Mouse (Mus musculus) stomach, postnatal 0 days (tissue): ENCODE data around the gene Fap. TPM values are rescaled to one million over a fixed set of nuclear protein-coding genes. Genes with fewer than 3 reads are reported as not detected.

Experiments used
- ATAC-seq: fragments of 200-750 bp; cut with Nextera tagmentation; 2 replicates; pipeline ENCODE4 v1.8.0; 2017; ENCODE audit not compliant: low FRiP score, low TSS enrichment
- DNase-seq: peaks from one replicate; pipeline ENCODE4 v3.0.0-alpha.2; 2016; ENCODE audit warnings: low spot score
- H3K27ac ChIP-seq: fragments of 300-500 bp; sonication (generic); replicated peaks from 2 replicates; pipeline ENCODE4 v1.5.1; 2014; ENCODE audit warnings: mild to moderate bottlenecking, control low read depth
- H3K27me3 ChIP-seq: fragments of 300-500 bp; sonication (generic); 2 replicates; pipeline ENCODE4 v1.6.1; 2014; ENCODE audit warnings: low read length; ENCODE audit not compliant: control insufficient read depth, insufficient read depth
- H3K36me3 ChIP-seq: fragments of 300-500 bp; sonication (generic); 2 replicates; pipeline ENCODE4 v1.6.1; 2014; ENCODE audit warnings: low read length, mixed read lengths; ENCODE audit not compliant: control insufficient read depth, insufficient read depth
- H3K4me1 ChIP-seq: fragments of 300-500 bp; sonication (generic); replicated peaks from 2 replicates; pipeline ENCODE4 v1.6.1; 2014; ENCODE audit warnings: antibody characterized with exemption; ENCODE audit not compliant: control insufficient read depth, insufficient read depth
- H3K4me2 ChIP-seq: fragments of 300-500 bp; sonication (generic); replicated peaks from 2 replicates; pipeline ENCODE4 v1.6.1; 2014; ENCODE audit warnings: low read depth, mild to moderate bottlenecking, control low read depth, moderate library complexity
- H3K4me3 ChIP-seq: fragments of 300-500 bp; sonication (generic); 2 replicates; pipeline ENCODE4 v1.5.1; 2014; ENCODE audit warnings: low read depth, low read length, control low read depth
- H3K9ac ChIP-seq: fragments of 300-500 bp; sonication (generic); 2 replicates; pipeline ENCODE4 v1.6.1; 2014; ENCODE audit warnings: mild to moderate bottlenecking, low read length, control low read depth, mixed read lengths
- H3K9me3 ChIP-seq: fragments of 300-500 bp; sonication (generic); 2 replicates; pipeline ENCODE4 v1.6.1; 2016; ENCODE audit warnings: low read length; ENCODE audit not compliant: control insufficient read depth
- CTCF ChIP-seq: IDR thresholded peaks from 2 replicates; pipeline ENCODE4 v1.5.1; 2016; ENCODE audit warnings: antibody characterized with exemption, low read depth, mild to moderate bottlenecking, moderate library complexity
- EP300 ChIP-seq: optimal IDR thresholded peaks from 2 replicates; pipeline ENCODE3; 2016; ENCODE audit warnings: antibody characterized with exemption
- WGBS: fragments of 180-500 bp; shearing (Covaris S2); extraction: QIAGEN DNeasy Blood & Tissue Kit; methylation state at CpG from one replicate; pipeline ENCODE4 v1.1.7; 2014; 5-methylcytosine and 5-hydroxymethylcytosine counted together
- polyA plus RNA-seq: library from polyadenylated mRNA; unstranded; fragments of >200 nt; fragmentation: Nextera tagmentation; extraction: Ambion mirVana; gene quantifications from 2 replicates; pipeline ENCODE4 v1.2.1, GENCODE M21; 2015

The Fap gene
- polyA plus RNA-seq, 1 experiment from 2014 or later: 2.3 TPM

DNA sequence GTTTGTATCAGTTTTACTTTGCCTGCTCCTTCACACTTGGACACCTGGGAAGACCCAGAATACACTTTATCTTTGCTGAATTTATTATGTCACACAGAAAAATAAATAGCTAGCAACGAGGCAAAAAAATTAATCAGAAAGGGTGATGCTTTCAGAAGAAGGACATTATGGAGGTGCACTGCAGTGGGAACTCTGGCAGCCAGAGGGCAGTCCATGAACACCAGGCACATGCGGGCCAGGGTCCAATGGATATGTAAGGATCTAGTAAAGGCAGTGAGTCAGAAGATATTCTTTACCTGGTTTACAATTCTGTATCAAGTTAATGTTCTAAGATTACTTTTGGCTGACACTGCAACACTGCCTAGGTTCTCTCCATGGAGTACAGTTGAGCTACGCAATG is 24.2 kb downstream of the Fap start:
- Histone ChIP-seq H3K4me1 (no peaks in the 10 kb centered on the region), H3K9ac (no peak overlapping the region)

GRCm38 (mm10) chr2:62549131-62549530 is 24.7 kb downstream of the Fap start:
- Histone ChIP-seq H3K27ac (no peak overlapping the region), H3K36me3 (no peaks in the 10 kb centered on the region), H3K4me3 (no peak overlapping the region), H3K9ac (no peak overlapping the region), H3K9me3 (no peaks in the 10 kb centered on the region), H3K27me3 (no peaks in the 10 kb centered on the region), H3K4me1 (no peaks in the 10 kb centered on the region), H3K4me2 (no peak overlapping the region)
- no peak for ATAC-seq
- DNase-seq: no peak
- TF ChIP-seq CTCF (no peak), EP300 (no peak)
- WGBS: 65% methylated on average over 4 of the region's 4 CpGs

More for the DNA sequence above, 24.2 kb downstream of the Fap start:
- no peaks in the 10 kb centered on the region for H3K36me3 ChIP-seq
- no peaks in the 10 kb centered on the region for H3K27me3 ChIP-seq
- ATAC-seq (no peak), DNase-seq (no peak)
- no peaks in the 10 kb centered on the region for H3K9me3 ChIP-seq
- TF ChIP-seq EP300 (no peak), CTCF (peak; percentile 60)
- WGBS: 77% methylated on average over 3 of the region's 3 CpGs
- H3K4me3 ChIP-seq: no peak overlapping the region
- no peak overlapping the region for H3K4me2 ChIP-seq
- H3K27ac ChIP-seq: no peak overlapping the region

GRCm38 (mm10) chr2:62548104-62548503 is 25.8 kb downstream of the Fap start:
- Histone ChIP-seq H3K4me1 (no peaks in the 10 kb centered on the region), H3K27me3 (no peaks in the 10 kb centered on the region), H3K9me3 (no peaks in the 10 kb centered on the region), H3K27ac (no peak overlapping the region), H3K36me3 (no peaks in the 10 kb centered on the region), H3K9ac (no peak overlapping the region), H3K4me2 (no peak overlapping the region), H3K4me3 (no peak overlapping the region)
- DNase-seq (no peak), ATAC-seq (no peak)
- TF ChIP-seq CTCF (no peak), EP300 (no peak)
- WGBS: 90% methylated on average over 5 of the region's 5 CpGs

- no peak for TF ChIP-seq EP300
- TF ChIP-seq CTCF: no peak
- no peak overlapping the region for H3K27ac ChIP-seq
- H3K36me3 ChIP-seq: no peaks in the 10 kb centered on the region
- WGBS: 58% methylated on average over 8 of the region's 8 CpGs
- no peak overlapping the region for H3K9ac ChIP-seq
- no peak overlapping the region for H3K4me2 ChIP-seq
- ATAC-seq (no peak), DNase-seq (no peak)
- no peaks in the 10 kb centered on the region for H3K27me3 ChIP-seq
- H3K4me1 ChIP-seq: no peaks in the 10 kb centered on the region
- H3K9me3 ChIP-seq: no peaks in the 10 kb centered on the region
- H3K4me3 ChIP-seq: no peak overlapping the region
These were observed 38.4 kb downstream of the Fap start for GRCm38 (mm10) chr2:62535483-62535882.

DNA sequence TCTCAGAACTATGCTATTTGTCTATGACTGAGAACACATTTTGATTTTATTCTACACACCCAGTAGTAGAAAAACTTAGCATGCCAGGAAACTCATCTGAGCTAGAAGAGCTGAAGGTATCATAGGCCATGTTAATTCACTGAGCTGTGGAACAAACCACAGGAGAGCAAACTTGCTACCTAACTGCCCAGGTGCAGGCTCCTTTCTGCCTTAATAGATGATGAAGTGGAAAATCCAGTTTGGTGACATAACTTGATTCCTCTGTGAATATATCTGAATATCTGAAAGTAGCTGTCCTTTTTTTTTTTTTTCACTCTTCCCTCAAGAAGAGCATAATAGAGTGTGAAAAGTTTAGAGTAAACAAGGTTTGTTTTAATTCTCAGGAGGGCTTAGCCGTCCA is 42.8 kb downstream of the Fap start:
- Histone ChIP-seq H3K27ac (no peak overlapping the region), H3K9ac (no peak overlapping the region), H3K4me3 (no peak overlapping the region), H3K4me2 (no peak overlapping the region), H3K4me1 (no peaks in the 10 kb centered on the region), H3K27me3 (no peaks in the 10 kb centered on the region), H3K36me3 (no peaks in the 10 kb centered on the region), H3K9me3 (no peaks in the 10 kb centered on the region)
- DNase-seq: no peak
- 30% methylated on average over 1 of the region's 1 CpGs for WGBS
- no peak for ATAC-seq
- TF ChIP-seq CTCF: no peak
- TF ChIP-seq EP300: no peak

DNA sequence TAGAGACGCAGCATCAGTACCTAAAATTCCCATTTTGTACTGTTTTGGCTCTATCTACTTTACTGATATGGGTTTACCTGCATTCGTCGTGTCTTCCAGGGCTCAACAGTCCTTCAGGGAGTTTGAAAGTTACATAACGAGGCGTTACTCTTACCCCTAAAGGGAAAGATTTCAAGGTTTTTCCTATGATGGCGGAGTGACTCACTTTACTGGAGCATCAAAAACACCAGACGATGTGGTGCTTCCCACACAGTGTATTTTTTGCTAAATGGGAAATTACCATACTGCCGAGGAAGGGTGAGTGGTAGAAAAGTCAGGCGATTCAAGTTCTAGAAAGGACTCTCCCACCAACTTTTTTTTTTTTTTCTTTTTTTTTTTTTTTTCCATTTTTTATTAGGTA is 47.5 kb downstream of the Fap start:
- Histone ChIP-seq H3K27me3 (no peaks in the 10 kb centered on the region), H3K4me1 (no peaks in the 10 kb centered on the region), H3K27ac (no peak overlapping the region), H3K4me3 (no peak overlapping the region), H3K36me3 (no peaks in the 10 kb centered on the region), H3K9ac (no peak overlapping the region), H3K9me3 (no peaks in the 10 kb centered on the region), H3K4me2 (no peak overlapping the region)
- TF ChIP-seq CTCF (no peak), EP300 (no peak)
- no peak for DNase-seq
- WGBS: 93% methylated on average over 9 of the region's 9 CpGs
- ATAC-seq: no peak
